Mouse (Mus musculus): ENCODE measurements at regions not wholly inside any gene's neighbourhood (a gene's known extent, or its start where the extent isn't known, plus 50 kb on each side); places are given as distances from the start of the nearest gene placed in this dataset.

GRCm38 (mm10) chr3:41239246-41239645, 156.4 kb upstream of the Pgrmc2 start:
- TF ChIP-seq POLR2A (IDR thresholded peaks at IDR 0.05; ENCODE audit: borderline replicate concordance, extremely low read depth, low read depth, low read length), result no peak
- no peak for TF ChIP-seq CTCF (IDR thresholded peaks at IDR 0.05; ENCODE audit: insufficient read depth, low read length)
